In genomic region chr6:90941257-90941656, GRCm38 (mm10) we compare ENCODE assay signal across 17 mouse cellular contexts. TPM values are rescaled to one million over a fixed set of nuclear protein-coding genes. Genes with fewer than 3 reads are reported as not detected.
DNase-seq lines count a peak whose midpoint lies in the region; ATAC-seq lines count a peak whose summit lies in the region.
"Had no signal": no experiment of that assay in that cellular context is flagged by ENCODE, and none has a peak within 500 bp of the region (broad histone marks: within the 10 kb centered on the region; RNA-seq: fewer than 3 reads in every experiment).

No protein-coding gene starts in this region.

- WGBS in kidney, embryonic 14.5 days = 63% methylated on average over 3 of the region's 3 CpGs
- WGBS in midbrain, embryonic 11.5 days = 67% methylated on average over 3 of the region's 3 CpGs
- 60% methylated on average over 3 of the region's 3 CpGs for WGBS in midbrain, embryonic 13.5 days
- 44% methylated on average over 3 of the region's 3 CpGs for WGBS in intestine, embryonic 15.5 days

- peak; percentile 3 to 5 for DNase-seq in kidney, postnatal 36 days
- peak; percentile 4 for DNase-seq in midbrain, embryonic 11.5 days (ENCODE audit: low spot score, missing footprints)
- DNase-seq in adrenal gland, postnatal 14 days = peak; percentile 22
- DNase-seq in right cerebral cortex, adult 18-20 months = no peak
- DNase-seq: cerebellum, adult 9-10 months; heart, adult 11 months; spleen, adult 18-20 months had no signal

- H3K4me2 ChIP-seq in kidney, embryonic 14.5 days (replicated peaks; ENCODE audit: low read depth, low read length) = no peak overlapping the region
- H3K4me2 ChIP-seq in midbrain, embryonic 11.5 days = no peak overlapping the region
- no peak overlapping the region for H3K4me2 ChIP-seq in midbrain, embryonic 13.5 days (replicated peaks)
- no peak overlapping the region for H3K4me2 ChIP-seq in intestine, embryonic 15.5 days (replicated peaks)
- H3K4me2 ChIP-seq: neural tube, embryonic 15.5 days; stomach, embryonic 15.5 days had no signal

- H3K9ac ChIP-seq in kidney, embryonic 14.5 days (ENCODE audit: low read depth, low read length) = no peak overlapping the region
- H3K9ac ChIP-seq in midbrain, embryonic 11.5 days (ENCODE audit: low read length) = no peak overlapping the region
- H3K9ac ChIP-seq in midbrain, embryonic 13.5 days (replicated peaks) = no peak overlapping the region
- H3K9ac ChIP-seq in intestine, embryonic 15.5 days = no peak overlapping the region
- H3K9ac ChIP-seq: neural tube, embryonic 15.5 days; stomach, embryonic 15.5 days had no signal

- no peak overlapping the region for H3K4me3 ChIP-seq in kidney, embryonic 14.5 days (ENCODE audit: low read length)
- no peak overlapping the region for H3K4me3 ChIP-seq in midbrain, embryonic 11.5 days (ENCODE audit: low read depth, low read length)
- no peak overlapping the region for H3K4me3 ChIP-seq in midbrain, embryonic 13.5 days (replicated peaks)
- H3K4me3 ChIP-seq in intestine, embryonic 15.5 days (replicated peaks) = no peak overlapping the region
- H3K4me3 ChIP-seq: hindbrain, embryonic 10.5 days; midbrain, embryonic 10.5 days; neural tube, embryonic 15.5 days; stomach, embryonic 15.5 days had no signal

- no peaks in the 10 kb centered on the region for H3K27me3 ChIP-seq in kidney, embryonic 14.5 days (ENCODE audit: control insufficient read depth, insufficient read depth, low read length)
- H3K27me3 ChIP-seq in midbrain, embryonic 11.5 days (ENCODE audit: control insufficient read depth, insufficient read depth, low read length) = no peaks in the 10 kb centered on the region
- no peaks in the 10 kb centered on the region for H3K27me3 ChIP-seq in midbrain, embryonic 13.5 days
- H3K27me3 ChIP-seq in intestine, embryonic 15.5 days (replicated peaks) = no peaks in the 10 kb centered on the region
- H3K27me3 ChIP-seq: neural tube, embryonic 15.5 days; stomach, embryonic 15.5 days had no signal

- H3K4me1 ChIP-seq in kidney, embryonic 14.5 days (ENCODE audit: control insufficient read depth, insufficient read depth, low read length) = no peaks in the 10 kb centered on the region
- no peaks in the 10 kb centered on the region for H3K4me1 ChIP-seq in midbrain, embryonic 11.5 days (ENCODE audit: control insufficient read depth, insufficient read depth, low read length)
- H3K4me1 ChIP-seq in midbrain, embryonic 13.5 days (replicated peaks) = 0 out of 2 replicates have a peak, but pooled peaks cover 3% of the 10 kb centered on the region
- H3K4me1 ChIP-seq in intestine, embryonic 15.5 days (replicated peaks) = peaks cover 13% of the 10 kb centered on the region

- no peak for ATAC-seq in kidney, embryonic 14.5 days (ENCODE audit: low FRiP score, low TSS enrichment)
- no peak for ATAC-seq in midbrain, embryonic 11.5 days (ENCODE audit: low FRiP score)
- ATAC-seq in midbrain, embryonic 13.5 days = no peak
- ATAC-seq in intestine, embryonic 15.5 days = no peak
- ATAC-seq: activated CD4-positive, CD25-positive, alpha-beta regulatory T cell, adult 4 months; forebrain, embryonic 14.5 days; inflammation-experienced regulatory T-cells, adult 6 months had no signal

- no peaks in the 10 kb centered on the region for H3K9me3 ChIP-seq in kidney, embryonic 14.5 days (ENCODE audit: control insufficient read depth, low read length)
- H3K9me3 ChIP-seq in midbrain, embryonic 11.5 days (ENCODE audit: control insufficient read depth, low read length) = no peaks in the 10 kb centered on the region
- no peaks in the 10 kb centered on the region for H3K9me3 ChIP-seq in midbrain, embryonic 13.5 days
- H3K9me3 ChIP-seq in intestine, embryonic 15.5 days = no peaks in the 10 kb centered on the region
- H3K9me3 ChIP-seq: hindbrain, embryonic 10.5 days; midbrain, embryonic 10.5 days; neural tube, embryonic 15.5 days; stomach, embryonic 15.5 days had no signal

- no peak overlapping the region for H3K27ac ChIP-seq in kidney, embryonic 14.5 days (ENCODE audit: low read depth, low read length)
- no peak overlapping the region for H3K27ac ChIP-seq in midbrain, embryonic 11.5 days (ENCODE audit: low read depth, low read length)
- no peak overlapping the region for H3K27ac ChIP-seq in midbrain, embryonic 13.5 days
- no peak overlapping the region for H3K27ac ChIP-seq in intestine, embryonic 15.5 days
- H3K27ac ChIP-seq: hindbrain, embryonic 10.5 days; midbrain, embryonic 10.5 days; neural tube, embryonic 15.5 days; stomach, embryonic 15.5 days had no signal

- H3K36me3 ChIP-seq in kidney, embryonic 14.5 days (ENCODE audit: control insufficient read depth, insufficient read depth, low read length) = no peaks in the 10 kb centered on the region
- H3K36me3 ChIP-seq in midbrain, embryonic 11.5 days (ENCODE audit: control insufficient read depth, insufficient read depth, low read length) = no peaks in the 10 kb centered on the region
- H3K36me3 ChIP-seq in midbrain, embryonic 13.5 days = no peaks in the 10 kb centered on the region
- no peaks in the 10 kb centered on the region for H3K36me3 ChIP-seq in intestine, embryonic 15.5 days
- H3K36me3 ChIP-seq: hindbrain, embryonic 10.5 days; midbrain, embryonic 10.5 days; neural tube, embryonic 15.5 days; stomach, embryonic 15.5 days had no signal

RNA-seq across cellular contexts. Expression of gene Iqsec1, which starts 47.2 kb away (rescaled TPM):
- 11.9 and 16.1 TPM in 2 replicates for polyA plus RNA-seq in kidney, embryonic 14.5 days (2014; fragmentation: Nextera tagmentation; extraction: Ambion mirVana)
- 14.6 and 16.5 TPM in 2 replicates for polyA plus RNA-seq in midbrain, embryonic 11.5 days (2014; fragmentation: Nextera tagmentation; extraction: Ambion mirVana)
- 16.0 and 16.9 TPM in 2 replicates for polyA plus RNA-seq in midbrain, embryonic 13.5 days (2015; fragmentation: Nextera tagmentation; extraction: Ambion mirVana)
- 86.8 and 88.7 TPM in 2 replicates for total RNA-seq in adrenal gland, postnatal 14 days (2021)
- polyA plus RNA-seq in intestine, embryonic 15.5 days (2015; fragmentation: Nextera tagmentation; extraction: Ambion mirVana) = 8.7 and 11.6 TPM in 2 replicates
